Mouse (Mus musculus): ENCODE data around the gene Golga5.

- TF ChIP-seq TAL1 (IDR thresholded peaks at IDR 0.05; ENCODE audit: low read length) (no peak), GATA1 (IDR thresholded peaks at IDR 0.05; ENCODE audit: low read length) (no peak)
These were observed 76.2 kb downstream of the Golga5 start for GRCm38 (mm10) chr12:102545122-102545521.
